Mouse (Mus musculus): ENCODE measurements around the gene Gm10153. TPM values are rescaled to one million over a fixed set of nuclear protein-coding genes. Genes with fewer than 3 reads are reported as not detected.
"Not testable (repeated sequence)": the region's sequence is repeated elsewhere in the genome, so short reads cannot be mapped to it uniquely, and the experiment has no call there.

The Gm10153 gene
- total and polyA plus RNA-seq, 2 experiments from 2014 or later, result not detected

DNA sequence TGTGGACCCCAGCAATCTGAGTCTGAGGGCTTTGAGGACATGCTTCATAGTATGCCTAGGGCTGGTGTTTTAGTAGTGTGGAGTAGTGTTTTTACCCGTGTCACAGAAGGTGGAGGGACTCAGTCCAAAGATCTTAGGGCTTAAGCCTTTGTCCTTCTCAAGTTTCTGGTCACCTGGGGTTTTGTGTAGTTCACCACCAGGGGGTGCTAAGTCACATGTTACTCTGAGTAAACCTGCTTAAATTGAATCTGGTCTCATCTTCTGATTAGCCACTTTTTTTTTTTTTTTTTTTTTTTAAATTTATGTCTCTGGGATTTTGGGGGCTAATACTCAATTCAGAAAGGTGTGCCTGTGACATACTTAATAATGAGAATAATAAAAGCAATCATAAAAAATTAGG, 44.2 kb downstream of the Gm10153 start:
- H3K27me3 ChIP-seq (ENCODE audit: insufficient read depth, low read length), result no peaks in the 10 kb centered on the region
- no peak overlapping the region for H3K9ac ChIP-seq (replicated peaks; ENCODE audit: low read length)
- peak; percentile 73 for DNase-seq (ENCODE audit: low spot score)
- H3K4me3 ChIP-seq (ENCODE audit: low read length), result no peak overlapping the region
- H3K4me1 ChIP-seq (ENCODE audit: insufficient read depth, low read length), result no peaks in the 10 kb centered on the region
- H3K4me2 ChIP-seq (ENCODE audit: low read depth, low read length), result no peak overlapping the region
- TF ChIP-seq CTCF (IDR thresholded peaks at IDR 0.05; ENCODE audit: low read depth), result peak; percentile 66
- H3K9me3 ChIP-seq (ENCODE audit: low read length), result no peaks in the 10 kb centered on the region
- no peaks in the 10 kb centered on the region for H3K36me3 ChIP-seq (ENCODE audit: insufficient read depth, low read length)
- 10% methylated on average over 1 of the region's 1 CpGs for WGBS
- no peak for ATAC-seq
- no peak overlapping the region for H3K27ac ChIP-seq

DNA sequence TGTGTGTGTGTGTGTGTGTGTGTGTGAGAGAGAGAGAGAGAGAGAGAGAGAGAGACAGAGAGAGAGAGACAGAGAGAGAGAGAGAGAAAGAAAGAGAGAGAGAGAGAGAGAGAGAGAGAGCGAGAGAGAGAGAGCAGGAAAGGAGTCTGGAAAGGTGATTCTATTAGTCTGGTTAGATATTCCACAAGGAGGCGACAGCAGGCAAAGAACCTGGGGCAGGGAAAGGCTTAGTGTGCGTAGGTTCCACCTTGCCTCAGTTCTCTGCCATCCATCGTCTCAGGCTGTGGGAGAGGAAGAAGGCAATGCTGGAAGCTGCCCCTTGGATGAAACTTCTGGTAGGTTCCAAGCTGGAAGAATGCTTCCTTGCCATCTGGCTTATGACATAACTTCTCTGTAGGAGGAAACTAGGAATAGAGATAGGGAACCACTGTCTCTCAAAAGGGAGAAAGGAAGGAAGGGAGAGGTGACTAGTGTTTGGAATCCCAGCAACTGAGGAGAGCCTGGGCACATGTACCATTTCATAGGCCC, 44.7 kb downstream of the Gm10153 start:
- no peaks in the 10 kb centered on the region for H3K36me3 ChIP-seq (ENCODE audit: insufficient read depth, low read length)
- no peaks in the 10 kb centered on the region for H3K9me3 ChIP-seq (ENCODE audit: low read length)
- H3K27ac ChIP-seq, result no peak overlapping the region
- H3K4me3 ChIP-seq (ENCODE audit: low read length), result no peak overlapping the region
- H3K27me3 ChIP-seq (ENCODE audit: insufficient read depth, low read length), result no peaks in the 10 kb centered on the region
- H3K4me1 ChIP-seq (ENCODE audit: insufficient read depth, low read length), result no peaks in the 10 kb centered on the region
- H3K9ac ChIP-seq (replicated peaks; ENCODE audit: low read length), result no peak overlapping the region
- no peak for ATAC-seq
- no peak overlapping the region for H3K4me2 ChIP-seq (ENCODE audit: low read depth, low read length)
- TF ChIP-seq CTCF (IDR thresholded peaks at IDR 0.05; ENCODE audit: low read depth), result no peak
- 61% methylated on average over 4 of the region's 4 CpGs for WGBS
- DNase-seq (ENCODE audit: low spot score), result no peak

DNA sequence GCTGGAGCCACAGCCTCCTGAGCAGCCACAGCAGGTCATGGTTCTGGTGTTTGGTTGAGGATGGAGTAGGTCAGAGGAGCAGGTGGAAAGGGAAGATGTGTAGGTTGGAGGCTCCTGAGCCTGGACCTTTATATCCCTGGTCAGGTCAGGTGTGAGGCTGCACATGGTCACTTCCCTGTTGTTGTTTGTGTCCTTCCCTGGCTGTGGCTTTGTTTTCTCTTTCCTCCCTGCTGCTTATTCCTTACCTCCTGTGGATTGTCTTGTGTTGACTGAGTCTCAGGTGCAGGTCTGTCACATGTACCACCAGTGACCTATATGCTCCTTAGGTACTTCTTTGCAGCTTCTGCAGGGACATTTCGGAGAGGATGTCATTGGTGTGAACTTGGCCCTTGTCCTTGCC, 45.7 kb downstream of the Gm10153 start, which contains the start of gene Gm45337:
Gene Gm45337, minus strand, starts transcription at position 101 of the 400 bp plus-strand sequence.
- no peaks in the 10 kb centered on the region for H3K4me1 ChIP-seq (ENCODE audit: insufficient read depth, low read length)
- H3K27me3 ChIP-seq (ENCODE audit: insufficient read depth, low read length), result no peaks in the 10 kb centered on the region
- no peak for DNase-seq (ENCODE audit: low spot score)
- 58% methylated on average over 1 of the region's 1 CpGs for WGBS
- no peaks in the 10 kb centered on the region for H3K36me3 ChIP-seq (ENCODE audit: insufficient read depth, low read length)
- H3K4me3 ChIP-seq (ENCODE audit: low read length), result no peak within 1 kb of the TSS
- H3K9ac ChIP-seq (replicated peaks; ENCODE audit: low read length), result no peak within 1 kb of the TSS
- no peak within 1 kb of the TSS for H3K4me2 ChIP-seq (ENCODE audit: low read depth, low read length)
- no peak for ATAC-seq
- no peak for TF ChIP-seq CTCF (IDR thresholded peaks at IDR 0.05; ENCODE audit: low read depth)
- H3K27ac ChIP-seq, result no peak within 1 kb of the TSS
- H3K9me3 ChIP-seq (ENCODE audit: low read length), result no peaks in the 10 kb centered on the region

DNA sequence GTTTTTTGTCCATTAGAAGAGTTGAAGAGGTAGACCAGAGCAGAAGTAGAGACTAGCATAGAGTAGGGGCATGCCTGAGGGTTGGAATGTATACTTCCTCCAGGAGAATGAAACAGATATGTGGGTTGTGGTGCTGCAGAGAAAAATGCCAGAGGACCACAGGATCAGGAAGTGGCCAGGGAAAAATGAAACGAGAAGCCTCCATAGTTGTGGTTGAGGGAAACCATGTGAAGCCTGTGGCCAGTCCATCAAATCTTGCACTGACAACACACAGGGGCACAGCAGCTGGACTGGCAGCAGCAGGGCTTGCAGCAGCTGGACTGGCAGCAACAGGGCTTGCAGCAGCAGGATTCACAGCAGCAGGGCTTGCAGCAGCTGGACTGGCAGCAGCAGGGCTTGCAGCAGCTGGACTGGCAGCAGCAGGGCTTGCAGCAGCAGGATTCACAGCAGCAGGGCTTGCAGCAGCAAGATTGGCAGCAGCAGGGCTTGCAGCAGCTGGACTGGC, 46.6 kb downstream of the Gm10153 start:
- 55% methylated on average over 1 of the region's 1 CpGs for WGBS
- H3K27ac ChIP-seq; H3K9me3 ChIP-seq (ENCODE audit: low read length): not testable (repeated sequence)

DNA sequence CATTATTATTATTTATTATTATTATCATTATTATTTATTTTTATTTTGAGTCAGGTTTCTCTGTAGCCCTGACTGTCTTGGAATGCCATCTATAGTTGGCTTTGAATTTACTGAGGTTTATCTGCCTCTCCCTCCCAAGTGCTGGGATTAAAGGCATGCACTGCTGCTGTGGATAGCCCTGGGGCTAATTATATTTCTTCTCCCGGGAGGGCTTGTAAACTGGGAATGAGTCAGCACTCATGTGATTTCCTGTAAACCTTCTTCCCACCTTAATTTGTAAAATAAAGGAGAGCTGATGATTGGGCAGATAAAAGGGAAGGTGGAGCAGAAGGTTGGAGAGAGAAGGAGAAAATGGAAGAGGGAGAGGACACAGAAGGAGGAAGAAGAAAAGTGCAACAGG, 49.5 kb downstream of the Gm10153 start:
- ATAC-seq (no peak), DNase-seq (ENCODE audit: low spot score) (no peak)
- Histone ChIP-seq H3K4me1 (ENCODE audit: insufficient read depth, low read length) (no peaks in the 10 kb centered on the region), H3K4me3 (ENCODE audit: low read length) (no peak overlapping the region), H3K36me3 (ENCODE audit: insufficient read depth, low read length) (no peaks in the 10 kb centered on the region), H3K27ac (no peak overlapping the region), H3K9ac (replicated peaks; ENCODE audit: low read length) (no peak overlapping the region), H3K4me2 (ENCODE audit: low read depth, low read length) (no peak overlapping the region), H3K27me3 (ENCODE audit: insufficient read depth, low read length) (no peaks in the 10 kb centered on the region), H3K9me3 (ENCODE audit: low read length) (no peaks in the 10 kb centered on the region)
- WGBS, result 52% methylated on average over 1 of the region's 1 CpGs
- no peak for TF ChIP-seq CTCF (IDR thresholded peaks at IDR 0.05; ENCODE audit: low read depth)

More for the DNA sequence above, 46.6 kb downstream of the Gm10153 start:
- H3K36me3 ChIP-seq (ENCODE audit: insufficient read depth, low read length); DNase-seq (ENCODE audit: low spot score); H3K4me2 ChIP-seq (ENCODE audit: low read depth, low read length); H3K9ac ChIP-seq (replicated peaks; ENCODE audit: low read length); H3K4me3 ChIP-seq (ENCODE audit: low read length); H3K4me1 ChIP-seq (ENCODE audit: insufficient read depth, low read length); H3K27me3 ChIP-seq (ENCODE audit: insufficient read depth, low read length); ATAC-seq: not testable (repeated sequence)

Other genes with a start within 250 kb of the Gm10153 start
- 136 and 143 TPM in 2 replicates for gene Brsk2, start 240.6 kb downstream of the Gm10153 start, total RNA-seq (2014; rRNA removed)
- gene Brsk2, start 240.6 kb downstream of the Gm10153 start, polyA plus RNA-seq (2015; fragmentation: Nextera tagmentation; extraction: Ambion mirVana), result 17.9 and 18.0 TPM in 2 replicates
- gene Mob2, start 129.3 kb downstream of the Gm10153 start, total RNA-seq (2014; rRNA removed), result 41.1 and 45.5 TPM in 2 replicates
- gene Mob2, start 129.3 kb downstream of the Gm10153 start, polyA plus RNA-seq (2015; fragmentation: Nextera tagmentation; extraction: Ambion mirVana), result 43.4 and 44.1 TPM in 2 replicates
- 129 and 133 TPM in 2 replicates for gene Dusp8, start 94.5 kb downstream of the Gm10153 start, total RNA-seq (2014; rRNA removed)
- gene Dusp8, start 94.5 kb downstream of the Gm10153 start, polyA plus RNA-seq (2015; fragmentation: Nextera tagmentation; extraction: Ambion mirVana), result 86.2 and 94.6 TPM in 2 replicates
- gene Gm45618, start 69.7 kb downstream of the Gm10153 start, total RNA-seq (2014; rRNA removed), result not detected in 2 replicates
- not detected in 2 replicates for gene Gm45618, start 69.7 kb downstream of the Gm10153 start, polyA plus RNA-seq (2015; fragmentation: Nextera tagmentation; extraction: Ambion mirVana)
- not detected in 2 replicates for gene Gm39115, start 54.4 kb downstream of the Gm10153 start, total RNA-seq (2014; rRNA removed)
- gene Gm39115, start 54.4 kb downstream of the Gm10153 start, polyA plus RNA-seq (2015; fragmentation: Nextera tagmentation; extraction: Ambion mirVana), result not detected in 2 replicates
- gene Gm45337, start 45.8 kb downstream of the Gm10153 start, total RNA-seq (2014; rRNA removed), result not detected in 2 replicates
- not detected in 2 replicates for gene Gm45337, start 45.8 kb downstream of the Gm10153 start, polyA plus RNA-seq (2015; fragmentation: Nextera tagmentation; extraction: Ambion mirVana)
- not detected in 2 replicates for gene Gm29735, start 33.3 kb downstream of the Gm10153 start, total RNA-seq (2014; rRNA removed)
- gene Gm29735, start 33.3 kb downstream of the Gm10153 start, polyA plus RNA-seq (2015; fragmentation: Nextera tagmentation; extraction: Ambion mirVana), result not detected in 2 replicates
- not detected in 2 replicates for gene Gm4553, start 24.6 kb downstream of the Gm10153 start, total RNA-seq (2014; rRNA removed)
- gene Gm4553, start 24.6 kb downstream of the Gm10153 start, polyA plus RNA-seq (2015; fragmentation: Nextera tagmentation; extraction: Ambion mirVana), result not detected in 2 replicates
- not detected in 2 replicates for gene Krtap5-2, start 14.4 kb downstream of the Gm10153 start, total RNA-seq (2014; rRNA removed)
- gene Krtap5-2, start 14.4 kb downstream of the Gm10153 start, polyA plus RNA-seq (2015; fragmentation: Nextera tagmentation; extraction: Ambion mirVana), result not detected in 2 replicates
- gene Krtap5-3, start 11.0 kb upstream of the Gm10153 start, total RNA-seq (2014; rRNA removed), result not detected in 2 replicates
- not detected in 2 replicates for gene Krtap5-3, start 11.0 kb upstream of the Gm10153 start, polyA plus RNA-seq (2015; fragmentation: Nextera tagmentation; extraction: Ambion mirVana)
- not detected in 2 replicates for gene Gm7579, start 21.5 kb upstream of the Gm10153 start, total RNA-seq (2014; rRNA removed)
- gene Gm7579, start 21.5 kb upstream of the Gm10153 start, polyA plus RNA-seq (2015; fragmentation: Nextera tagmentation; extraction: Ambion mirVana), result not detected in 2 replicates
- not detected in 2 replicates for gene Krtap5-5, start 39.6 kb upstream of the Gm10153 start, total RNA-seq (2014; rRNA removed)
- gene Krtap5-5, start 39.6 kb upstream of the Gm10153 start, polyA plus RNA-seq (2015; fragmentation: Nextera tagmentation; extraction: Ambion mirVana), result not detected in 2 replicates
- gene Gm40460, start 50.7 kb upstream of the Gm10153 start, total RNA-seq (2014; rRNA removed), result not detected in 2 replicates
- not detected in 2 replicates for gene Gm40460, start 50.7 kb upstream of the Gm10153 start, polyA plus RNA-seq (2015; fragmentation: Nextera tagmentation; extraction: Ambion mirVana)
- not detected in 2 replicates for gene Gm2431, start 68.0 kb upstream of the Gm10153 start, total RNA-seq (2014; rRNA removed)
- not detected in 2 replicates for gene Gm2431, start 68.0 kb upstream of the Gm10153 start, polyA plus RNA-seq (2015; fragmentation: Nextera tagmentation; extraction: Ambion mirVana)
- gene Gm4559, start 84.0 kb upstream of the Gm10153 start, total RNA-seq (2014; rRNA removed), result not detected in 2 replicates
- not detected in 2 replicates for gene Gm4559, start 84.0 kb upstream of the Gm10153 start, polyA plus RNA-seq (2015; fragmentation: Nextera tagmentation; extraction: Ambion mirVana)
- not detected in 2 replicates for gene Krtap5-1, start 106.7 kb upstream of the Gm10153 start, total RNA-seq (2014; rRNA removed)
- gene Krtap5-1, start 106.7 kb upstream of the Gm10153 start, polyA plus RNA-seq (2015; fragmentation: Nextera tagmentation; extraction: Ambion mirVana), result not detected in 2 replicates
- gene Krtap5-4, start 113.2 kb upstream of the Gm10153 start, total RNA-seq (2014; rRNA removed), result not detected in 2 replicates
- not detected in 2 replicates for gene Krtap5-4, start 113.2 kb upstream of the Gm10153 start, polyA plus RNA-seq (2015; fragmentation: Nextera tagmentation; extraction: Ambion mirVana)
- 22.7 and 25.4 TPM in 2 replicates for gene Ifitm10, start 183.4 kb upstream of the Gm10153 start, total RNA-seq (2014; rRNA removed)
- gene Ifitm10, start 183.4 kb upstream of the Gm10153 start, polyA plus RNA-seq (2015; fragmentation: Nextera tagmentation; extraction: Ambion mirVana), result 17.2 and 19.9 TPM in 2 replicates
- gene Gm49369, start 192.3 kb upstream of the Gm10153 start, total RNA-seq (2014; rRNA removed), result 1.0 TPM in 1 of 2 replicates, not detected in the other
- gene Gm49369, start 192.3 kb upstream of the Gm10153 start, polyA plus RNA-seq (2015; fragmentation: Nextera tagmentation; extraction: Ambion mirVana), result 2.1 and 2.9 TPM in 2 replicates
- gene Ctsd, start 197.6 kb upstream of the Gm10153 start, total RNA-seq (2014; rRNA removed), result 638 and 755 TPM in 2 replicates
- gene Ctsd, start 197.6 kb upstream of the Gm10153 start, polyA plus RNA-seq (2015; fragmentation: Nextera tagmentation; extraction: Ambion mirVana), result 400 and 402 TPM in 2 replicates
- gene Syt8, start 244.5 kb upstream of the Gm10153 start, total RNA-seq (2014; rRNA removed), result not detected in 2 replicates
- 0.15 TPM in 1 of 2 replicates, not detected in the other for gene Syt8, start 244.5 kb upstream of the Gm10153 start, polyA plus RNA-seq (2015; fragmentation: Nextera tagmentation; extraction: Ambion mirVana)